Comparison of ENCODE assay signal across 9 mouse cellular contexts in genomic region chr12:107975897-107976570, GRCm38 (mm10). TPM values are rescaled to one million over a fixed set of nuclear protein-coding genes. Genes with fewer than 3 reads are reported as not detected.
DNase-seq lines count a peak whose midpoint lies in the region; ATAC-seq and TF ChIP-seq lines count a peak whose summit lies in the region.
"Had no signal": no experiment of that assay in that cellular context is flagged by ENCODE, and none has a peak within 500 bp of the region (broad histone marks: within the 10 kb centered on the region; RNA-seq: fewer than 3 reads in every experiment).

No protein-coding gene starts in this region.

- no peak for ATAC-seq in forebrain, embryonic 11.5 days (replicated peaks; ENCODE audit: low FRiP score)
- no peak for ATAC-seq in hindbrain, embryonic 15.5 days (ENCODE audit: low FRiP score, low read depth)
- ATAC-seq in midbrain, postnatal 0 days (ENCODE audit: low FRiP score): no peak
- no peak for ATAC-seq in liver, postnatal 0 days

- peak overlapping the region; percentile 50 for H3K9ac ChIP-seq in forebrain, embryonic 11.5 days (ENCODE audit: low read length)
- H3K9ac ChIP-seq in hindbrain, embryonic 15.5 days: peak overlapping the region; percentile 23
- peak overlapping the region; percentile 51 for H3K9ac ChIP-seq in midbrain, postnatal 0 days (replicated peaks; ENCODE audit: low read length, poor library complexity, severe bottlenecking)
- H3K9ac ChIP-seq in liver, postnatal 0 days (replicated peaks): no peak overlapping the region

- H3K4me1 ChIP-seq in forebrain, embryonic 11.5 days (replicated peaks; ENCODE audit: control insufficient read depth, insufficient read depth, low read length): peaks cover 93% of the 10 kb centered on the region
- H3K4me1 ChIP-seq in hindbrain, embryonic 15.5 days (replicated peaks): peaks cover 87% of the 10 kb centered on the region
- H3K4me1 ChIP-seq in midbrain, postnatal 0 days (ENCODE audit: insufficient read depth, low read length): peaks cover 16% of the 10 kb centered on the region; the same call in 1 of the 2 replicates
- H3K4me1 ChIP-seq in liver, postnatal 0 days (ENCODE audit: insufficient read depth): peaks cover 3% of the 10 kb centered on the region; the same call in 1 of the 2 replicates

- 13% methylated on average over 14 of the region's 14 CpGs for WGBS in forebrain, embryonic 11.5 days
- WGBS in hindbrain, embryonic 15.5 days: 16% methylated on average over 14 of the region's 14 CpGs
- WGBS in midbrain, postnatal 0 days: 19% methylated on average over 14 of the region's 14 CpGs
- WGBS in liver, postnatal 0 days (ENCODE audit: insufficient replicate concordance): 28% methylated on average over 14 of the region's 14 CpGs

- no peaks in the 10 kb centered on the region for H3K36me3 ChIP-seq in forebrain, embryonic 11.5 days (ENCODE audit: control insufficient read depth, insufficient read depth, low read length)
- no peaks in the 10 kb centered on the region for H3K36me3 ChIP-seq in hindbrain, embryonic 15.5 days
- H3K36me3 ChIP-seq in midbrain, postnatal 0 days (ENCODE audit: insufficient read depth, low read length): no peaks in the 10 kb centered on the region
- H3K36me3 ChIP-seq in liver, postnatal 0 days (replicated peaks; ENCODE audit: insufficient read depth, low read length): no peaks in the 10 kb centered on the region

- peak; percentile 55 for DNase-seq in layer of hippocampus, adult 9-11 months
- no peak for DNase-seq in layer of hippocampus, postnatal 14 days (ENCODE audit: low spot score in 2 of 2)
- DNase-seq in forebrain, embryonic 11.5 days (ENCODE audit: low spot score): no peak
- peak; percentile 44 for DNase-seq in midbrain, postnatal 0 days (ENCODE audit: low spot score)
- no peak for DNase-seq in liver, postnatal 0 days
- no peak for DNase-seq in cerebellum, adult 9-10 months
- no peak for DNase-seq in urinary bladder, postnatal 4 days (ENCODE audit: low spot score in 2 of 2)

- H3K27me3 ChIP-seq in forebrain, embryonic 11.5 days (ENCODE audit: control insufficient read depth, insufficient read depth, low read length): no peaks in the 10 kb centered on the region
- H3K27me3 ChIP-seq in hindbrain, embryonic 15.5 days: no peaks in the 10 kb centered on the region
- H3K27me3 ChIP-seq in midbrain, postnatal 0 days (ENCODE audit: insufficient read depth, low read length): no peaks in the 10 kb centered on the region
- H3K27me3 ChIP-seq in liver, postnatal 0 days (ENCODE audit: insufficient read depth, low read length): peaks cover 54% of the 10 kb centered on the region

- peak overlapping the region; percentile 11; the same call in 1 of the 2 replicates for H3K4me3 ChIP-seq in forebrain, embryonic 11.5 days (ENCODE audit: low read depth, low read length)
- H3K4me3 ChIP-seq in hindbrain, embryonic 15.5 days: peak overlapping the region; percentile 24
- peak overlapping the region; percentile 22 for H3K4me3 ChIP-seq in midbrain, postnatal 0 days (ENCODE audit: low read depth, low read length)
- H3K4me3 ChIP-seq in liver, postnatal 0 days (ENCODE audit: low read depth, low read length): no peak overlapping the region
- H3K4me3 ChIP-seq: myocyte had no signal

- peak overlapping the region; percentile 48; the same call in 1 of the 2 replicates for H3K4me2 ChIP-seq in forebrain, embryonic 11.5 days (ENCODE audit: low read depth, low read length, severe bottlenecking)
- H3K4me2 ChIP-seq in hindbrain, embryonic 15.5 days: peak overlapping the region; percentile 55
- H3K4me2 ChIP-seq in midbrain, postnatal 0 days (ENCODE audit: low read depth, low read length, poor library complexity, severe bottlenecking): peak overlapping the region; percentile 48
- no peak overlapping the region for H3K4me2 ChIP-seq in liver, postnatal 0 days (ENCODE audit: low read depth, low read length)

- TF ChIP-seq EP300 in liver, postnatal 0 days (IDR thresholded peaks at IDR 0.05; ENCODE audit: low read depth): no peak

- no peaks in the 10 kb centered on the region for H3K9me3 ChIP-seq in forebrain, embryonic 11.5 days (ENCODE audit: control insufficient read depth, low read length)
- H3K9me3 ChIP-seq in hindbrain, embryonic 15.5 days: no peaks in the 10 kb centered on the region
- no peaks in the 10 kb centered on the region for H3K9me3 ChIP-seq in midbrain, postnatal 0 days (ENCODE audit: low read length)
- no peaks in the 10 kb centered on the region for H3K9me3 ChIP-seq in liver, postnatal 0 days (ENCODE audit: low read length)

- H3K27ac ChIP-seq in forebrain, embryonic 11.5 days (ENCODE audit: low read depth, low read length): peak overlapping the region; percentile 2; the same call in 1 of the 2 replicates
- peak overlapping the region; percentile 75 for H3K27ac ChIP-seq in hindbrain, embryonic 15.5 days (replicated peaks)
- peak overlapping the region; percentile 73 for H3K27ac ChIP-seq in midbrain, postnatal 0 days (ENCODE audit: low read depth, low read length)
- H3K27ac ChIP-seq in liver, postnatal 0 days (ENCODE audit: low read depth): no peak overlapping the region

- TF ChIP-seq CTCF in midbrain, postnatal 0 days (IDR thresholded peaks at IDR 0.05): no peak
- no peak for TF ChIP-seq CTCF in liver, postnatal 0 days (IDR thresholded peaks at IDR 0.05; ENCODE audit: low read depth)

RNA-seq across cellular contexts. Expression of gene Bcl11b, which starts 27.4 kb away (rescaled TPM):
- 100 to 1,000 TPM; 108 to 112 TPM for total RNA-seq in layer of hippocampus, postnatal 14 days (2021)
- 19.4 and 24.2 TPM in 2 replicates for polyA plus RNA-seq in forebrain, embryonic 11.5 days (2014; fragmentation: Nextera tagmentation; extraction: Ambion mirVana)
- 20.5 and 24.4 TPM in 2 replicates for polyA plus RNA-seq in hindbrain, embryonic 15.5 days (2015; fragmentation: Nextera tagmentation; extraction: Ambion mirVana)
- 55.2 and 56.8 TPM in 2 replicates for total RNA-seq in midbrain, postnatal 0 days (2014; rRNA removed)
- 18.9 and 19.0 TPM in 2 replicates for polyA plus RNA-seq in midbrain, postnatal 0 days (2015; fragmentation: Nextera tagmentation; extraction: Ambion mirVana)
- polyA plus RNA-seq in liver, postnatal 0 days (2015; fragmentation: Nextera tagmentation; extraction: Ambion mirVana): 0.02 TPM in 1 of 2 replicates, not detected in the other
- polyA plus RNA-seq: myocyte had no signal

Comparison
In these comparisons a context has a peak if more than half of its experiments do, and no peak if none do; other contexts are left out.
1. DNase-seq: peak in layer of hippocampus, adult 9-11 months (single experiment) and midbrain, postnatal 0 days (single experiment); none in layer of hippocampus, postnatal 14 days (0 of 2), forebrain, embryonic 11.5 days (single experiment), liver, postnatal 0 days (single experiment), cerebellum, adult 9-10 months (single experiment) and urinary bladder, postnatal 4 days (0 of 2).
2. RNA of gene Bcl11b, which starts 27.4 kb away (polyA plus RNA-seq): 20.5 to 24.4 TPM in hindbrain, embryonic 15.5 days, 19.4 to 24.2 TPM in forebrain, embryonic 11.5 days and 18.9 to 19.0 TPM in midbrain, postnatal 0 days; 0.02 TPM in liver, postnatal 0 days; every median in the first group is over 10 times any median in the second.